Mouse (Mus musculus) 416B (cell line): Measurements from ENCODE around the gene Nkx1-2.
A peak's percentile ranks its signal among the peaks of the same experiment; 100 is the strongest.

ENCODE experiments used
- DNase-seq: peaks from one replicate; pipeline ENCODE4 v3.0.0; 2011; ENCODE audit warnings: low read depth

Nkx1-2 gene

DNA sequence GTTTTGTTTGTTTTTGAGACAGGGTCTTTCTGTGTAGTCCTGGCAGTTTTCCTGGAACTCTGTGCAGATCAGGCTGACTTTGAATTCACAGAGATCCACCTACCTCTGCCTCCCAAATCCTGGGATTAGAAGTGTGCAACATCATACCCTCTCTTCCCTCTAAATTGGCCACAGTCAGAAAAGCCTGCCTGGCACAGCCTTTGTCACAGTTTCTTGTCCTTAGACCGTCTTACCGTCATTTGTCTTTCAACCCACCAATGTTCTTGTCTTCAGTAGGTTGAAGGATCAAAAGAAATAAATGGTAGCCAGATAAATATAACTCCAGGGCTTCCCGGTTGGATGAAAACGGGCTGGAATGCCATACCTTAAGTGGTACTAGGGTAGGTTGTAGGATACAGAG is 5.3 kb upstream of the Nkx1-2 start:
- no peak for DNase-seq

- no peak for DNase-seq
Observed at GRCm38 (mm10) chr7:132600926-132601325, 1.5 kb upstream of the Nkx1-2 start.

DNA sequence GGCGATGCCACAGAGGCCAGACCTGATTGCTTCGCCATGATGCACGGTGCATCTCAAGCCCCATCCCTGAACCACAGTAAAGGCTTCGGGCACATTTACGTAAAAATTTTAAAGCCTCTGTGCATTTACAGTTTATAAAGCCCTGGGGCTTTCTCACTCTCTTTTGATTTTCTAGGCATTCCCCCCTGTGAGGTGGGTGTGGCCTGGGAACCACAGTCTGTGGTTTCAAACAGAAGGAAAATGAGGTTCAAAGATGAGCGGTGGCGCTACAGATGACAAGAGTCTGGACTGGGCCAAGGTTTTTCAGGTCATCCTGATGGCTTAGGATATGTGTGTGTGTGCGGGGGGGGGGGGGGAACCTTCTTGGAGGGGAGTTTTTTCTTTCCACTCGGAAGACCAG is 589 bp upstream of the Nkx1-2 start:
- no peak for DNase-seq

DNA sequence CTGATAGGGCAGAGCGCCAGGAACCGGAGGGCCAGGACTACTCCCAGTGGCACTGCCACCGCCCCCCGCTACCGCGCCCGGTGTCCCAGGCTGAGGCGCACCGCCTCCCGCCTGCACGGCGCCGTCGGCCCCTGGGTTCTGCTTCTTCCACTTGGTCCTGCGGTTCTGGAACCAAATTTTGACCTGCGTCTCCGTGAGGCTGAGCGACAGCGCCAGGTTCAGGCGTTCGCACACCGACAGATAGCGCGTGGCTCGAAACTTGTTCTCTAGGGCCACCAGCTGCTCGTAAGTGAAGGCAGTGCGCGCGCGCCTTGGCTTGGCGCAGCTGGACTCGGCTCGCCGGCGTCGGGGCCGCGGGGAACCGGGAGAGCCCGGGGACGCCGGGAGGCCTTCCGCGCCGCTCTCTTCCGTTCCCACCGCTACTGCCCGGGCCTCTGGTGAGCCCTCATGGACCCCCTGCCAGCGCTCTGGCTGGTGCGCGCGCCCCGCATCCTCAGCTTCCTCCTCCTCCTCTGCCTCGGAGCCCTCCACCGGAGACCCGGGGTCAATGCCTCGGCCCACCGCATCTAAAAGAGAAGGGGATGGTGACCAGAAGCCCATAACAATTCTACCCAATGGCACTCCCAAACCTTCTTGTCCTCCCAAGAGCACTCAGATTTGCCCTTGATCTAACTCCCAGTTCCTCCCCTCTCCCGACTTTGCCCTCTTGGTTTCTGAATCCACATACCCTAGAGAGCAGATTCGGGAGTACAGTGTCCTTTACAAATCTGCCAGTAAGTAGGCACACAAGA is 2.0 kb downstream of the Nkx1-2 start:
- DNase-seq, result no peak

DNA sequence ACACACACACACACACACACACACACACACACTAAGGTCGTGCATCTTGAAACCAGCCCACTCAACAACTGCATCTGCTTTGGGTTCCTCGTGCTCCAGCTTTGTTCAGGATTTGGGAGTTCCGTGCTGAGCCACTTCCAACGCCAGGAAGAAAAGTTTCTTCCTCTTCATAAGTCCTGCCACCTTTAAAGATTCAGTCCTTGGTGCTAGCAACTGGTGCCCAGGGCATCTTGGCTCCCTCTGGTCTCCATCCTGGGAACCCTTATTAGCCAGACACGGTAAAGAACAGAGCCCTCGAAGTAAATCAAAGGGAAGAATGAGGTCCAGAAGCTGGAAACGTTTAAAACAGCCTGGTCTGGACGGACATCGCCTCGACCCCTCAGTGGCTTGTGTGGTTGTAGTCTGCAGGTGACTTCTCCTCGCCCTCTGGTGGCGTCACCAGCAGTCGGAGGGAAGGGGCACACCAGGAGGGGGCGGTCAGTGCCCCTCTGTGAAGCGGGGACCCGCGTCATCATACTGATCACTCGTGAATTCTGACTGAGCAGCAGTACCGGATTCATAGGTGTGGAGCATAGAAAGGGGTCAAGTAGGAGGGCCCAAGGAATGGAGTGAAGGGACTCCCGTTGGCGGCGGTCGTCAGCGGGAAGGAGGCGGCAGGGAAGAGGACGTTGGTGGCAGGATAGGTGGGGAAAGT is 2.7 kb downstream of the Nkx1-2 start:
- DNase-seq, result no peak

DNA sequence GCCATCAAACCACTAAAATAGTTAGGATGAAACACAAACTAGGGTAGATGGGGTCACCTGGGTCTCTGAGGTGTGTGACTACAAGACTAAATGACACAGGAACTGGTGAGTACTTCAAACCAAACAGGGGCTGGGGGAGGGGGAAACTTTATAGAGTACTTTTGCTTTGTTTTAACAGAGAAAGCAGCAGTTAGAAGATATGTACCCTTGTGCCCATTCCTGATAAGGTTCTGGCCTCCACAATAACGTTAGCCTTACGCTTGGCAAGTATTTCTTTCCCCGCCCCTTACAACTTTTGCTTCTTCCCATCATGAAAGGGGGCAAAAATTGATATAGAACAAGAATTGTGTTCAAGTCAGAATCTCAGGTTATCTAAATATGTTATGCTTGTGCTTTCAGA is 3.6 kb downstream of the Nkx1-2 start:
- DNase-seq, result no peak

- DNase-seq, result no peak
Observed at GRCm38 (mm10) chr7:132594325-132594724, 5.1 kb downstream of the Nkx1-2 start.

DNA sequence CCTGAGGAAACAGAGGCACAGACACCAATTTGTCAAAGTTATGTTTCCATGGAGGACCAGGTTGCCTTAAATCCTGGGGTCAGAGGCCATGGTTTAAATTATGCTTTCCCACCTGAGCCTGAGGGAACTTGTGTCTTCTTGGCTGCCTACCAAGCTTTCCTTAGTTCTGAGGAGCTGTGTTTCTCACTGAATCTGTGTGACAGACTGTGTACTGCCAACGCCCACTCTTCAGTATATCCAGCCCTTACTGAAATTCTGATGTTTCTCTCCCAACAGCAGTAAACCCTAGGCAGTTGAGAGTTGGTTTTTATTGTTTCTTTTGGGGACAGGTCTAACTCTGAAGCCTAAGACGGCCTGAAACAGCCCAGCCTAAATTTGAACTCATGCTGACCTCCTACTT is 5.7 kb downstream of the Nkx1-2 start:
- no peak for DNase-seq

GRCm38 (mm10) chr7:132589610-132590009 is 9.8 kb downstream of the Nkx1-2 start:
- DNase-seq, result no peak

DNA sequence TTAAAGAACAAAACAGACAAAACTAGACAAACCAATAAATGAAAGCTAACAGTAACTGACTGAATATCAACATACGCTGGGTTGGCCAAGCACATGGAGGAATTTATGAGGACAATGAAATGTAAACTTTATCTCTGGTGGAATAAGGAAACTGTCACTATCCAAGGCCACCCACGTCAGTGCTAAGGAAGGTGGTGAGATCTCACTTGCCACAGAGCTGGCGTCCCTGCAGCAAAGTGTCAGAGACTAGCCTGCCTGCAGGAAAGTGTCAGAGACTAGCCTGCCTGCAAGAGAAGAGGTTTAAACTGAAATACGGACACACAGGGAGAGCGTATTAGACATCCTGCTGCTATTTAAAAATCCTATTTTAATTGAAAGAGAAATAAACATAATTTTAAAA is 12.3 kb downstream of the Nkx1-2 start:
- no peak for DNase-seq

DNA sequence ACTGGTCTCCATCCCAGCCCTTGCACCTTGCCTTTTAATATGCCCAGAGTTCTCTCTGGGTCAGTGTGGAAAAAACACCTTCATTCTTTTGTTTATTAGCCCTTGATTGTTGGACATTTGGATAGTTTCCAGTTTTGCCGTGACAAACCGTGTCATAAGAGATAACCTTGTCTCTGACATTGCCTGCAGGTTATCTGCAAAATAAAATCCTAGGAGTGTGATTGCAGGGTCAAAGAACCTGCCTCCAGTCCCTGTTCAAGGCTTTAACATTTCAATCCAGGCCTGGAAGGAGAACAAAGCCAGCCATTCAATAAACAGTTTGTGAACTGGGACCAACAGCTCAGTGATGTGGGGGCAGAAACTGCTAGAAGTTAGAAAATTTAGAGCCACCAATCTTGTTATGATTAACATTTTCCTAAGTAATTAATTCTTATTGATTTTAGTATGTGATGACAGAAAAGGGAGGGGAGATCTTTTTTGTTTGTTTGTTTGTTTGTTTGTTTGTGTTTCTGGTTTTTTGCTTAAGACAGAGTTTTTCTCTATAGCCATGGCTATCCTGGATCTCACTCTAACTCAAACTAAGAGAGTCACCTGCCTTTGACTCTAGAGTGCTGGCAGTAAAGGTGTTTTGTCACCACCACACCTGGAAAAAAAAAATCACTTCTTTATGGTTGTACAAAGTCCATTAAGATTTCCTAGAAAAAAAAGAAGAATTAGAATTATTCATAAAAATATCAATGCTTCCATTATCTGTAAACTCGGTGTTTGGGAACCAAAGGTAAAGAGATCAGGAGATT is 13.5 kb downstream of the Nkx1-2 start:
- DNase-seq, result no peak

GRCm38 (mm10) chr7:132581441-132581840 is 18.0 kb downstream of the Nkx1-2 start:
- DNase-seq, result no peak

DNA sequence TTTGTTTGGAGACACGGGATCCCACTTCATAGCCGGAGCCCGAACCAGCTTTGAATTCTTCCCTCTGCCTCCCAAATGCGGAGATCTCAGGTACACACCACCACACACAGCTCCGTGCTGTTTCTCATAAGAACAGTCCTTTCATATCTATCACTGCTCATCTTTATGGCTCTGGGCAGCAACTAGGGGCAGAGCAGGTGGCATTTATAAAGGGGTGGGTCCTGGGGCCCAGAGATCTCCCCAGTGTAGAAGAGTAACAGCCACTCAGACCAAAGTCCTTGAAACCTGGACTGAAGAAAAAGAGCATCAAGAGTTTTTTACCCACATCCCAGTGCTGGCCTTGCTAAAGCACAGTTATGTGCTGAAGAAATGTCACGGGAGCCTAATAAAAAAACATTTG is 18.9 kb downstream of the Nkx1-2 start:
- DNase-seq, result no peak

DNA sequence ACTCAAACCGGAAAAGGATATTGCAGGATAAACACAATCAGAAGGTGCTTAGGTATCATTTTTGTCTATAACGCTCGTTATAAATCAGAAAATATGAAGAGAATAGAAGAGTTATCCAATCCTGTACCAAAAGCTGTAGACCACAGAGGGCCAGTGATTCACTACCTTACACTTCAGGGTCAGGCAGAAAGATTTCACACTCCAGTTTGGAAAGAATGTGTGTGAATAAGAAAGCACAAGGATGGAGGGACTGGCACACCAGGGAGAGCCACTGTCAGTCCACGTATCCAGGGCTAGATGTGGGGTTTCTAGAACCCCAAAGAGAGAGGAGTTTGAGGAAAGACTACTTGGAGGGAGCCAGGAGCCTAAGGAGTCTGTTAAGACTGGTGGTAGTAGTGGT is 22.5 kb downstream of the Nkx1-2 start:
- DNase-seq, result peak; percentile 19

- DNase-seq, result peak; percentile 98
Observed at GRCm38 (mm10) chr7:132576116-132576650, 23.3 kb downstream of the Nkx1-2 start, which contains the start of gene Oat. Gene Oat (minus strand): TSS chr7:132576398.

DNA sequence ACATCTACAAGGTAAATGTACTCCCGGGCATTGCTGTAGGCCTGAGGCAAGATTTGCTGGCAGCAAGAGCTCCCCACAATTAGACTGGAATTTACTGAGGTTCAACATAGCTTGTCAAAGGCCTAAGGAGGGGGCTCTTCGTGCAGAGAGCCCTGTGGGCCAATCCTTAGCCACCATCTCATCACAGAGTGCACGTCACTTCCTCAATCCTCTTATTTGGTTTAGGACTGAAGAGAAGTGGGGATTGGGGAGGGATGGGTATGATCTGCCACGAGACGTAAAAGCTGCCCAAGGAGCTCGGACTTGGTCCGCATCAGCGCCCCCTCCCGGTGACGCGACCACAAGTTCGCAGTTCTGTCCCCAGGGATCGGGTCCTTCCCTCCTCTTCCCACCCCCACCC is 23.8 kb downstream of the Nkx1-2 start:
- DNase-seq, result peak; percentile 98

GRCm38 (mm10) chr7:132574646-132575045 is 24.8 kb downstream of the Nkx1-2 start:
- DNase-seq, result no peak

DNA sequence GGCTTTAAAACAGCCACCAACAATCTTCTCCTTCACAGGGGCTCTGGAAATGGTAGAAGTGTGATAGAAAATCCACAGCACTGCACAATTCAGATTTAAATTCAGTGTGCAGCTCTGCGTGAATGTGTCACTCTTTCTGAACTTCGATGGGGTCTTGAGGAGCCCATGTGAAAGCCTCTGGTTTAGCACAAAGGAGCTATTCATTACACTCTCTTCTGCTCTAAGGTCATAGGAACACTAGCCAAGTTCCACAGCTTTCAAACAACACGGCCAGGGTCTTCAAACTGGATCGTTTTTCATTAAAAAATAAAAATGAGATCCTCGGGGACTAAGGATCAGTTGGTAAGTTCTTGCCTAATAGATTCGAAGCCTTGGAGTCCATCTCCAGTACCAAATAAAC is 26.2 kb downstream of the Nkx1-2 start:
- DNase-seq, result no peak

- peak; percentile 8 for DNase-seq
Observed at GRCm38 (mm10) chr7:132572738-132573137, 26.7 kb downstream of the Nkx1-2 start.

- no peak for DNase-seq
Observed at GRCm38 (mm10) chr7:132571481-132571880, 28.0 kb downstream of the Nkx1-2 start.

GRCm38 (mm10) chr7:132570071-132570470 is 29.4 kb downstream of the Nkx1-2 start:
- DNase-seq, result no peak

GRCm38 (mm10) chr7:132568817-132569216 is 30.6 kb downstream of the Nkx1-2 start:
- DNase-seq, result no peak
